Mouse (Mus musculus): Measurements from ENCODE around the gene Pde4d. TPM values are rescaled to one million over a fixed set of nuclear protein-coding genes. Genes with fewer than 3 reads are reported as not detected.

Gene Pde4d
- total and polyA plus RNA-seq, 3 experiments: 18.5 to 18.8 TPM; not detected in 1

GRCm38 (mm10) chr13:109922782-109923181 lies 1473.0 kb downstream of the Pde4d start:
- Histone ChIP-seq H3K9me3 (replicated peaks; ENCODE audit: insufficient read depth, low read length) (no peaks in the 10 kb centered on the region), H3K4me1 (ENCODE audit: control insufficient read depth in 1 of 2, insufficient read depth in 2 of 2, low read length in 2 of 2) (peaks cover 0 to 4% of the 10 kb centered on the region in 2 experiments; a peak in 2 of 4 replicates), H3K9ac (ENCODE audit: control insufficient read depth, low read depth, low read length, poor library complexity, severe bottlenecking) (no peak overlapping the region), H3K27me3 (ENCODE audit: control insufficient read depth in 1 of 2, insufficient read depth in 2 of 2, low read length in 2 of 2) (no peaks in the 10 kb centered on the region), H3K79me2 (ENCODE audit: control insufficient read depth, insufficient read depth, low read length, poor library complexity) (no peaks in the 10 kb centered on the region), H3K27ac (ENCODE audit: control insufficient read depth, low read depth, low read length) (no peak overlapping the region), H3K4me3 (ENCODE audit: control insufficient read depth in 1 of 2, insufficient read depth in 1 of 2, low read depth in 2 of 2, low read length in 2 of 2) (no peak overlapping the region), H3K36me3 (ENCODE audit: control insufficient read depth in 1 of 2, insufficient read depth in 2 of 2, low read length in 2 of 2) (peaks cover 0 to 7% of the 10 kb centered on the region in 2 experiments; a peak in 3 of 4 replicates)
- no peak for DNase-seq (ENCODE audit: low read depth, low spot score)
- no peak for TF ChIP-seq MEF2A (IDR thresholded peaks at IDR 0.05; ENCODE audit: extremely low read depth, insufficient replicate concordance, low read depth, low read length, poor library complexity, severe bottlenecking)
- no peak for TF ChIP-seq EP300 (IDR thresholded peaks at IDR 0.05; ENCODE audit: low read depth in 1 of 2, low read length in 2 of 2)

GRCm38 (mm10) chr13:109924771-109925170 lies 1475.0 kb downstream of the Pde4d start:
- DNase-seq (ENCODE audit: low read depth, low spot score): no peak
- no peak overlapping the region for H3K27ac ChIP-seq (ENCODE audit: control insufficient read depth, low read depth, low read length)
- peaks cover 0 to 4% of the 10 kb centered on the region in 2 experiments; a peak in 2 of 4 replicates for H3K4me1 ChIP-seq (ENCODE audit: control insufficient read depth in 1 of 2, insufficient read depth in 2 of 2, low read length in 2 of 2)
- no peak overlapping the region for H3K4me3 ChIP-seq (ENCODE audit: control insufficient read depth in 1 of 2, insufficient read depth in 1 of 2, low read depth in 2 of 2, low read length in 2 of 2)
- H3K36me3 ChIP-seq (ENCODE audit: control insufficient read depth in 1 of 2, insufficient read depth in 2 of 2, low read length in 2 of 2): peaks cover 0 to 7% of the 10 kb centered on the region in 2 experiments; a peak in 3 of 4 replicates
- H3K79me2 ChIP-seq (ENCODE audit: control insufficient read depth, insufficient read depth, low read length, poor library complexity): no peaks in the 10 kb centered on the region
- no peaks in the 10 kb centered on the region for H3K9me3 ChIP-seq (replicated peaks; ENCODE audit: insufficient read depth, low read length)
- no peaks in the 10 kb centered on the region for H3K27me3 ChIP-seq (ENCODE audit: control insufficient read depth in 1 of 2, insufficient read depth in 2 of 2, low read length in 2 of 2)
- TF ChIP-seq TBP (IDR thresholded peaks at IDR 0.05; ENCODE audit: low read depth, low read length) (no peak), POLR2AphosphoS2 (IDR thresholded peaks at IDR 0.05; ENCODE audit: low read length) (no peak), CTCF (IDR thresholded peaks at IDR 0.05 in 2 of 3, conservative IDR thresholded peaks at IDR 0.05 in 1 of 3; ENCODE audit: control insufficient read depth in 1 of 3, insufficient read depth in 1 of 3, low read depth in 2 of 3, low read length in 3 of 3, poor library complexity in 1 of 3, severe bottlenecking in 1 of 3) (no peak), GATA1 (IDR thresholded peaks at IDR 0.05; ENCODE audit: low read depth, low read length) (no peak), NRF1 (IDR thresholded peaks at IDR 0.05; ENCODE audit: insufficient read depth, low read depth, low read length, poor library complexity, severe bottlenecking) (no peak), CHD1 (IDR thresholded peaks at IDR 0.05; ENCODE audit: low read depth, low read length) (no peak), MAZ (IDR thresholded peaks at IDR 0.05; ENCODE audit: low read depth, low read length) (no peak), RCOR1 (IDR thresholded peaks at IDR 0.05; ENCODE audit: low read depth, low read length) (no peak), JUND (IDR thresholded peaks at IDR 0.05; ENCODE audit: low read depth, low read length) (no peak), ZNF384 (IDR thresholded peaks at IDR 0.05; ENCODE audit: low read depth, low read length) (no peak), GABPA (IDR thresholded peaks at IDR 0.05; ENCODE audit: low read depth, low read length) (no peak), MAX (IDR thresholded peaks at IDR 0.05; ENCODE audit: low read length) (no peak), ZC3H11A (IDR thresholded peaks at IDR 0.05; ENCODE audit: low read depth, low read length) (no peak), MYB (IDR thresholded peaks at IDR 0.05; ENCODE audit: low read depth, low read length) (no peak), BHLHE40 (IDR thresholded peaks at IDR 0.05; ENCODE audit: borderline replicate concordance, low read depth, low read length) (no peak), RAD21 (IDR thresholded peaks at IDR 0.05; ENCODE audit: low read depth, low read length) (no peak), KAT2A (conservative IDR thresholded peaks at IDR 0.05; ENCODE audit: low read depth, low read length) (no peak), UBTF (IDR thresholded peaks at IDR 0.05; ENCODE audit: borderline replicate concordance, insufficient read depth, low read depth, low read length) (no peak)
- no peak overlapping the region for H3K9ac ChIP-seq (ENCODE audit: control insufficient read depth, low read depth, low read length, poor library complexity, severe bottlenecking)

Data from MEL (cell line).